12 mouse cellular contexts compared by ENCODE assay signal in the genomic region with DNA sequence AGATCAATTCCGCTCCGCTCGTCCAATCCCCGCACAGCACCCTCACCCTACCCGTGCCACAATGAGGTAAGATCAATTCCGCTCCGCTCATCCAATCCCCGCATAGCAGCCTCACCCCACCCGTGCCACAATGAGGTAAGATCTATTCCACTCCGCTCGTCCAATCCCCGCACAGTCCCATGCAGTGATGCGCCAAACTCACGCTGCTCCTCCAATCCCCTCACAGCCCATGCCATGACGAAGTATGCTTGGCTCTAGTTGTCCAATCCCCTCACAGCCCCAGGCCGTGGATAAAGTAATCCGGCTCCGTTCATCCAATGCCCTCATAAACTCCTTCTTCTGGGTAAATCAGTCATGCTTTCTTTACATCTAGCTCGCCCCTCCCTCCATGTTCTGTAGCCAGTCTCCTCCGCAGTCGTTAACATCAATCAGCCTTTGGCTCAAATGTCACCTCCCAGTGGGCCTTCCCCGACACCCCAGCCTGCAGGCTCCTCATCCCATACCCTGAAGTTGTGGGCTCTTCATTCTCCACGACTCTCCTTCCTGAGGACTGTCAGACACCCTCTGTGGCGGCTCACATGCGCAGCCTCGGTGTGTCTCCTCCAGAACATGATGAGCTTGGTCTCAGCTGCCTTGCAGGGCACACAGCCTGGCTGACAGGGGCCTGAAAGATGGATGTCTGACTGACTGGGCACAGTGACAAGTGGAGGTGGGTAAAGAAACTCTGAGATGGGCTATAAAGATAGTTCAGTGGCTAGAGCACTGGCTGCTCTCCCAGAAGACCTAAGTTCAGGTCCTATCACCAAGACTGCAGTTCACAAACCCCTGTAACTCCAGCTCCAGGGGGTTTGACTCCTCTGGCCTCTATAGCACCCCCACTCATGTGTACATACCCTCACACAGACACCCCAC. TPM values are rescaled to one million over a fixed set of nuclear protein-coding genes. Genes with fewer than 3 reads are reported as not detected.
DNase-seq lines count a peak whose midpoint lies in the region; ATAC-seq and TF ChIP-seq lines count a peak whose summit lies in the region.
"Had no signal": no experiment of that assay in that cellular context is flagged by ENCODE, and none has a peak within 500 bp of the region (broad histone marks: within the 10 kb centered on the region; RNA-seq: fewer than 3 reads in every experiment).

No protein-coding gene starts in this region.

- 78% methylated on average over 26 of the region's 26 CpGs for WGBS in forebrain, embryonic 16.5 days
- WGBS in midbrain, embryonic 13.5 days: 77% methylated on average over 26 of the region's 26 CpGs

- H3K4me1 ChIP-seq in E14TG2a.4 (replicated peaks; ENCODE audit: low read depth, low read length): peaks cover 91% of the 10 kb centered on the region
- H3K4me1 ChIP-seq in forebrain, embryonic 16.5 days (replicated peaks; ENCODE audit: control insufficient read depth, insufficient read depth, low read length): peaks cover 41% of the 10 kb centered on the region
- peaks cover 80% of the 10 kb centered on the region for H3K4me1 ChIP-seq in midbrain, embryonic 13.5 days (replicated peaks)

- H3K27ac ChIP-seq in forebrain, embryonic 16.5 days (ENCODE audit: low read length): 0 out of 2 replicates have a peak overlapping the region, but pooled peaks have one; percentile 29
- peak overlapping the region; percentile 51 for H3K27ac ChIP-seq in midbrain, embryonic 13.5 days
- H3K27ac ChIP-seq: liver, embryonic 15.5 days had no signal

- no peaks in the 10 kb centered on the region for H3K9me3 ChIP-seq in E14TG2a.4 (ENCODE audit: low read length)
- H3K9me3 ChIP-seq in forebrain, embryonic 16.5 days (ENCODE audit: control insufficient read depth, low read length): no peaks in the 10 kb centered on the region
- H3K9me3 ChIP-seq in midbrain, embryonic 13.5 days: no peaks in the 10 kb centered on the region
- H3K9me3 ChIP-seq: liver, embryonic 15.5 days had no signal

- no peak overlapping the region for H3K9ac ChIP-seq in forebrain, embryonic 16.5 days (replicated peaks; ENCODE audit: low read depth, low read length)
- H3K9ac ChIP-seq in midbrain, embryonic 13.5 days (replicated peaks): no peak overlapping the region
- H3K9ac ChIP-seq: liver, embryonic 15.5 days had no signal

- H3K4me3 ChIP-seq in E14TG2a.4 (replicated peaks; ENCODE audit: low read length): peak overlapping the region; percentile 80
- no peak overlapping the region for H3K4me3 ChIP-seq in forebrain, embryonic 16.5 days (replicated peaks; ENCODE audit: low read length)
- no peak overlapping the region for H3K4me3 ChIP-seq in midbrain, embryonic 13.5 days (replicated peaks)
- H3K4me3 ChIP-seq: liver, embryonic 15.5 days had no signal

- intact Hi-C loops in gastrocnemius, postnatal 36 days (cut with DNase I): no loop called here

- TF ChIP-seq CTCF in E14TG2a.4 (conservative IDR thresholded peaks at IDR 0.05; ENCODE audit: low read length): no peak

- no peaks in the 10 kb centered on the region for H3K27me3 ChIP-seq in E14TG2a.4 (ENCODE audit: insufficient read depth, low read length)
- H3K27me3 ChIP-seq in forebrain, embryonic 16.5 days (replicated peaks; ENCODE audit: control insufficient read depth, insufficient read depth, low read length): no peaks in the 10 kb centered on the region
- H3K27me3 ChIP-seq in midbrain, embryonic 13.5 days: no peaks in the 10 kb centered on the region
- H3K27me3 ChIP-seq: liver, embryonic 15.5 days had no signal

- peak; percentile 33 for DNase-seq in embryo, embryonic 10 days (ENCODE audit: low spot score)
- DNase-seq in embryo, embryonic 9.5 days (ENCODE audit: extremely low spot score): no peak
- no peak for DNase-seq in left cerebral cortex, adult 9 months (ENCODE audit: low spot score in 2 of 2)
- DNase-seq in gastrocnemius, postnatal 36 days: no peak
- DNase-seq: cerebellum, adult 8-10 months; gastrocnemius, postnatal 10 days; kidney, adult 18-20 months had no signal

- no peak overlapping the region for H3K4me2 ChIP-seq in forebrain, embryonic 16.5 days (ENCODE audit: low read length)
- H3K4me2 ChIP-seq in midbrain, embryonic 13.5 days (replicated peaks): no peak overlapping the region
- H3K4me2 ChIP-seq: liver, embryonic 15.5 days had no signal

- peaks cover 51% of the 10 kb centered on the region for H3K36me3 ChIP-seq in E14TG2a.4 (ENCODE audit: insufficient read depth, low read length)
- no peaks in the 10 kb centered on the region for H3K36me3 ChIP-seq in forebrain, embryonic 16.5 days (ENCODE audit: control insufficient read depth, insufficient read depth)
- peaks cover 9% of the 10 kb centered on the region; the same call in 1 of the 2 replicates for H3K36me3 ChIP-seq in midbrain, embryonic 13.5 days

- ATAC-seq in forebrain, embryonic 16.5 days: no peak
- peak; percentile 59 for ATAC-seq in midbrain, embryonic 13.5 days
- no peak for ATAC-seq in erythroid progenitor cell, adult 5-6 weeks (replicated peaks; ENCODE audit: low FRiP score, poor library complexity, severe bottlenecking)

RNA-seq across cellular contexts. Expression of a gene that starts 36.9 kb away (rescaled TPM):
- polyA plus RNA-seq in forebrain, embryonic 16.5 days (2015; fragmentation: Nextera tagmentation; extraction: Ambion mirVana): 69.8 and 81.5 TPM in 2 replicates
- 85.4 and 86.8 TPM in 2 replicates for polyA plus RNA-seq in midbrain, embryonic 13.5 days (2015; fragmentation: Nextera tagmentation; extraction: Ambion mirVana)
- total RNA-seq in erythroid progenitor cell, adult 5-6 weeks (2015; ENCODE audit: low replicate concordance): 55.3 and 129 TPM in 2 replicates
- total RNA-seq in erythroid progenitor cell, adult 5-6 weeks (2017; ENCODE audit: low replicate concordance): 59.5 and 85.9 TPM in 2 replicates
- total RNA-seq in gastrocnemius, postnatal 36 days (2021): 10 to 100 TPM; 12.7 to 17.3 TPM
